Mouse (Mus musculus): ENCODE results near the gene Chrd. TPM values are rescaled to one million over a fixed set of nuclear protein-coding genes. Genes with fewer than 3 reads are reported as not detected.
A peak's percentile ranks its signal among the peaks of the same experiment; 100 is the strongest.

Chrd gene
- polyA plus RNA-seq, 1 experiment = 7.2 TPM

GRCm38 (mm10) chr16:20695622-20696323, 37.2 kb upstream of the Chrd start:
- Histone ChIP-seq H3K36me3 (ENCODE audit: control insufficient read depth, insufficient read depth, low read length) (no peaks in the 10 kb centered on the region), H3K4me1 (ENCODE audit: control insufficient read depth, insufficient read depth, low read length) (no peaks in the 10 kb centered on the region), H3K27me3 (replicated peaks; ENCODE audit: control insufficient read depth, insufficient read depth, low read length) (no peaks in the 10 kb centered on the region), H3K4me3 (ENCODE audit: insufficient read depth, low read depth, low read length) (peak overlapping the region; percentile 5; the same call in 1 of the 2 replicates), H3K27ac (ENCODE audit: insufficient read depth, low read depth, low read length) (no peak overlapping the region)
- DNase-seq = peak; percentile 90
- WGBS = 5% methylated on average over 45 of the region's 46 CpGs
- TF ChIP-seq POLR2A (IDR thresholded peaks at IDR 0.05; ENCODE audit: low read depth, low read length) (no peak), CTCF (conservative IDR thresholded peaks at IDR 0.05; ENCODE audit: insufficient read depth, insufficient read length, low read depth, low read length) (no peak)

GRCm38 (mm10) chr16:20699266-20699665, 33.7 kb upstream of the Chrd start:
- TF ChIP-seq CTCF (conservative IDR thresholded peaks at IDR 0.05; ENCODE audit: insufficient read depth, insufficient read length, low read depth, low read length) (no peak), POLR2A (IDR thresholded peaks at IDR 0.05; ENCODE audit: low read depth, low read length) (no peak)
- Histone ChIP-seq H3K36me3 (ENCODE audit: control insufficient read depth, insufficient read depth, low read length) (no peaks in the 10 kb centered on the region), H3K27me3 (replicated peaks; ENCODE audit: control insufficient read depth, insufficient read depth, low read length) (no peaks in the 10 kb centered on the region), H3K4me1 (ENCODE audit: control insufficient read depth, insufficient read depth, low read length) (no peaks in the 10 kb centered on the region), H3K4me3 (ENCODE audit: insufficient read depth, low read depth, low read length) (no peak overlapping the region), H3K27ac (ENCODE audit: insufficient read depth, low read depth, low read length) (no peak overlapping the region)
- 92% methylated on average over 5 of the region's 5 CpGs for WGBS
- no peak for DNase-seq

GRCm38 (mm10) chr16:20700036-20700435, 32.9 kb upstream of the Chrd start:
- no peaks in the 10 kb centered on the region for H3K27me3 ChIP-seq (replicated peaks; ENCODE audit: control insufficient read depth, insufficient read depth, low read length)
- no peak for DNase-seq
- no peaks in the 10 kb centered on the region for H3K4me1 ChIP-seq (ENCODE audit: control insufficient read depth, insufficient read depth, low read length)
- H3K36me3 ChIP-seq (ENCODE audit: control insufficient read depth, insufficient read depth, low read length) = no peaks in the 10 kb centered on the region
- no peak overlapping the region for H3K4me3 ChIP-seq (ENCODE audit: insufficient read depth, low read depth, low read length)
- no peak overlapping the region for H3K27ac ChIP-seq (ENCODE audit: insufficient read depth, low read depth, low read length)
- TF ChIP-seq CTCF (conservative IDR thresholded peaks at IDR 0.05; ENCODE audit: insufficient read depth, insufficient read length, low read depth, low read length) (no peak), POLR2A (IDR thresholded peaks at IDR 0.05; ENCODE audit: low read depth, low read length) (no peak)
- 74% methylated on average over 5 of the region's 5 CpGs for WGBS

DNA sequence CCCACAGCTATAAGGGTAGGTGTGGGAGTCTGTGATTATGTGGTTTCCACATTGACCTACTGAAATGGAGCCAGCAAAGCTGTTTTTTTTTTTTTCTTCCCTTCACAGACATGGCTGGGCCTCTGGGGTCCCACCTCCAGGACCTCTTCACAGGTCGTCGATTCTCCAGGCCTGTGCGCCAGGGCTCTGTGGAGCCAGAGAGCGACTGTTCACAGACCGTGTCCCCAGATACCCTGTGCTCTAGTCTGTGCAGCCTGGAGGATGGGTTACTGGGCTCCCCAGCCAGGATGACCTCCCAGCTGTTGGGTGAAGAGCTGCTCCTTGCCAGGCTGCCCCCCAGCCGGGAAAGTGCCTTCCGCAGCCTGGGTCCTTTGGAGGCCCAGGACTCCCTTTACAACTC, 31.6 kb upstream of the Chrd start:
- TF ChIP-seq POLR2A (IDR thresholded peaks at IDR 0.05; ENCODE audit: low read depth, low read length) (no peak), CTCF (conservative IDR thresholded peaks at IDR 0.05; ENCODE audit: insufficient read depth, insufficient read length, low read depth, low read length) (no peak)
- no peaks in the 10 kb centered on the region for H3K27me3 ChIP-seq (replicated peaks; ENCODE audit: control insufficient read depth, insufficient read depth, low read length)
- no peaks in the 10 kb centered on the region for H3K36me3 ChIP-seq (ENCODE audit: control insufficient read depth, insufficient read depth, low read length)
- no peak overlapping the region for H3K4me3 ChIP-seq (ENCODE audit: insufficient read depth, low read depth, low read length)
- no peaks in the 10 kb centered on the region for H3K4me1 ChIP-seq (ENCODE audit: control insufficient read depth, insufficient read depth, low read length)
- no peak overlapping the region for H3K27ac ChIP-seq (ENCODE audit: insufficient read depth, low read depth, low read length)
- 56% methylated on average over 7 of the region's 7 CpGs for WGBS
- no peak for DNase-seq

GRCm38 (mm10) chr16:20701729-20702521, 31.0 kb upstream of the Chrd start:
- no peaks in the 10 kb centered on the region for H3K27me3 ChIP-seq (replicated peaks; ENCODE audit: control insufficient read depth, insufficient read depth, low read length)
- H3K4me1 ChIP-seq (ENCODE audit: control insufficient read depth, insufficient read depth, low read length) = no peaks in the 10 kb centered on the region
- no peak for TF ChIP-seq POLR2A (IDR thresholded peaks at IDR 0.05; ENCODE audit: low read depth, low read length)
- no peak for TF ChIP-seq CTCF (conservative IDR thresholded peaks at IDR 0.05; ENCODE audit: insufficient read depth, insufficient read length, low read depth, low read length)
- 49% methylated on average over 11 of the region's 12 CpGs for WGBS
- no peaks in the 10 kb centered on the region for H3K36me3 ChIP-seq (ENCODE audit: control insufficient read depth, insufficient read depth, low read length)
- no peak for DNase-seq
- no peak overlapping the region for H3K4me3 ChIP-seq (ENCODE audit: insufficient read depth, low read depth, low read length)
- no peak overlapping the region for H3K27ac ChIP-seq (ENCODE audit: insufficient read depth, low read depth, low read length)

GRCm38 (mm10) chr16:20702522-20702893, 30.4 kb upstream of the Chrd start:
- H3K27me3 ChIP-seq (replicated peaks; ENCODE audit: control insufficient read depth, insufficient read depth, low read length) = no peaks in the 10 kb centered on the region
- 20% methylated on average over 8 of the region's 8 CpGs for WGBS
- DNase-seq = peak; percentile 78
- H3K4me1 ChIP-seq (ENCODE audit: control insufficient read depth, insufficient read depth, low read length) = no peaks in the 10 kb centered on the region
- H3K36me3 ChIP-seq (ENCODE audit: control insufficient read depth, insufficient read depth, low read length) = no peaks in the 10 kb centered on the region
- TF ChIP-seq CTCF (conservative IDR thresholded peaks at IDR 0.05; ENCODE audit: insufficient read depth, insufficient read length, low read depth, low read length) = peak; percentile 65
- TF ChIP-seq POLR2A (IDR thresholded peaks at IDR 0.05; ENCODE audit: low read depth, low read length) = no peak
- no peak overlapping the region for H3K4me3 ChIP-seq (ENCODE audit: insufficient read depth, low read depth, low read length)
- H3K27ac ChIP-seq (ENCODE audit: insufficient read depth, low read depth, low read length) = no peak overlapping the region

DNA sequence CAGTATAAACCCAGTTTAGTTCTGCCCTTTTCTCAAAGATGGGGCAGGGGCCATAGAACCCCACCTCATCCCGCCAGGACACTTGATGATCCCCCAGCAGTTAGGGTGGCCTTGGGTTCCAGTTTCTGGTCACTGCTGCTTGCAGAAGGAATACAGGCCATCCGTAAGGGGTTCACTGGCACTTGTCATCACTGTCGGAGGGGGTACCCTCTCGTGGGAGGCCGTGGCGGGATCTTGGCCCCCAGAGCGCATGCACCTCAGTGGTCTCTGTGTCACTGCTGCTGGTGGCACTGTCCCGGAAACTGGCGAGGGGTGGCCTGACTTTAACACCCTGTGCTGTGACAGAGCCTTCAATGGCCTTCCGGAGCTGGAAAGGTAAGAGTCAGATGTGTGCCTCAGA, 29.9 kb upstream of the Chrd start:
- H3K4me1 ChIP-seq (ENCODE audit: control insufficient read depth, insufficient read depth, low read length) = no peaks in the 10 kb centered on the region
- no peaks in the 10 kb centered on the region for H3K27me3 ChIP-seq (replicated peaks; ENCODE audit: control insufficient read depth, insufficient read depth, low read length)
- H3K36me3 ChIP-seq (ENCODE audit: control insufficient read depth, insufficient read depth, low read length) = no peaks in the 10 kb centered on the region
- H3K4me3 ChIP-seq (ENCODE audit: insufficient read depth, low read depth, low read length) = no peak overlapping the region
- no peak overlapping the region for H3K27ac ChIP-seq (ENCODE audit: insufficient read depth, low read depth, low read length)
- 98% methylated on average over 10 of the region's 10 CpGs for whole genome bisulfite sequencing
- no peak for DNase-seq
- TF ChIP-seq CTCF (conservative IDR thresholded peaks at IDR 0.05; ENCODE audit: insufficient read depth, insufficient read length, low read depth, low read length) = no peak
- TF ChIP-seq POLR2A (IDR thresholded peaks at IDR 0.05; ENCODE audit: low read depth, low read length) = no peak

Measured in kidney, adult 2 months (tissue).